In the genomic region with DNA sequence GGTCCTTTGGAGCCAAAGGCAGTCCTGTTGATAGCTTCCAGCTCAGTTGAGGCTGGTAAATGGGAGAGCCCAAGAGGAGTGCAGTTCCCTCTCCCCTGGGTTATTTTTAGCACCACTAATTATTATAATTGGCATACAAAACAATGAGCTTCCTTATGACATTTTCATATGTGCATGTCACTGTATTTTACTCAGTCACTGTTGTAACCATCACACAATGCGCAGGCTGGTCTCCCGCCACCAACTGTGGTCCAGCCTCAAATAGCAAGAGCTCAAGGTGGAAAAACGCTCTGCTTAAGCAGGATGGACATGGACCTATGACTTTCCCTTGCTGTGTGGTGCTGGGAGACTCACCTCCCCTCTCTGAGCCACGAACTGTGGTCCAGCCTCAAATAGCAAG, we compare ENCODE assay signal across 10 mouse cellular contexts. TPM values are rescaled to one million over a fixed set of nuclear protein-coding genes. Genes with fewer than 3 reads are reported as not detected.
DNase-seq lines count a peak whose midpoint lies in the region; ATAC-seq and TF ChIP-seq lines count a peak whose summit lies in the region.
"Had no signal": no experiment of that assay in that cellular context is flagged by ENCODE, and none has a peak within 500 bp of the region (broad histone marks: within the 10 kb centered on the region; RNA-seq: fewer than 3 reads in every experiment).

No protein-coding gene starts in this region.

- peaks cover 8% of the 10 kb centered on the region for H3K4me1 ChIP-seq in heart, postnatal 0 days (ENCODE audit: control insufficient read depth, insufficient read depth)
- peaks cover 27% of the 10 kb centered on the region for H3K4me1 ChIP-seq in embryonic facial prominence, embryonic 13.5 days
- H3K4me1 ChIP-seq in forebrain, postnatal 0 days (ENCODE audit: insufficient read depth) = peaks cover 9% of the 10 kb centered on the region; the same call in 1 of the 2 replicates
- peaks cover 31% of the 10 kb centered on the region for H3K4me1 ChIP-seq in midbrain, embryonic 13.5 days (replicated peaks)

- ATAC-seq in heart, postnatal 0 days (ENCODE audit: insufficient read depth, low read depth) = no peak; the same call in 1 of the 2 replicates
- no peak for ATAC-seq in embryonic facial prominence, embryonic 13.5 days (ENCODE audit: insufficient number of reproducible peaks, insufficient read depth, low FRiP score, low TSS enrichment, low read depth)
- peak; percentile 59 for ATAC-seq in forebrain, postnatal 0 days
- ATAC-seq in midbrain, embryonic 13.5 days = peak; percentile 21; the same call in 1 of the 2 replicates

- H3K4me3 ChIP-seq in heart, postnatal 0 days (ENCODE audit: low read depth, low read length) = no peak overlapping the region
- no peak overlapping the region for H3K4me3 ChIP-seq in embryonic facial prominence, embryonic 13.5 days
- no peak overlapping the region for H3K4me3 ChIP-seq in forebrain, postnatal 0 days (ENCODE audit: low read depth, low read length)
- no peak overlapping the region for H3K4me3 ChIP-seq in midbrain, embryonic 13.5 days (replicated peaks)

- DNase-seq in heart, postnatal 0 days (ENCODE audit: low spot score) = no peak
- DNase-seq in heart, postnatal 14 days = no peak
- no peak for DNase-seq in forebrain, postnatal 0 days
- no peak for DNase-seq in right cerebral cortex, postnatal 10 days (ENCODE audit: low spot score in 2 of 2)
- no peak for DNase-seq in frontal cortex, postnatal 25 days (ENCODE audit: low spot score in 2 of 2)
- DNase-seq in cerebellum, adult 11 months = no peak
- DNase-seq: gastrocnemius, postnatal 14 days; left cerebral cortex, postnatal 4 days had no signal

- no peak overlapping the region for H3K4me2 ChIP-seq in heart, postnatal 0 days (ENCODE audit: low read depth, low read length)
- H3K4me2 ChIP-seq in embryonic facial prominence, embryonic 13.5 days = peak overlapping the region; percentile 46
- H3K4me2 ChIP-seq in forebrain, postnatal 0 days (ENCODE audit: low read depth) = no peak overlapping the region
- H3K4me2 ChIP-seq in midbrain, embryonic 13.5 days (replicated peaks) = no peak overlapping the region

- WGBS in heart, postnatal 0 days = 83% methylated on average over 4 of the region's 4 CpGs
- whole genome bisulfite sequencing in embryonic facial prominence, embryonic 13.5 days = 75% methylated on average over 4 of the region's 4 CpGs
- 76% methylated on average over 4 of the region's 4 CpGs for WGBS in forebrain, postnatal 0 days
- WGBS in midbrain, embryonic 13.5 days = 81% methylated on average over 4 of the region's 4 CpGs

- intact Hi-C loops in heart, postnatal 14 days (cut with DNase I) = no loop called here

- no peak for TF ChIP-seq EP300 in heart, postnatal 0 days (IDR thresholded peaks at IDR 0.05; ENCODE audit: low read depth)

- no peak for TF ChIP-seq CTCF in heart, postnatal 0 days (IDR thresholded peaks at IDR 0.05; ENCODE audit: low read depth)
- TF ChIP-seq CTCF in forebrain, postnatal 0 days (IDR thresholded peaks at IDR 0.05; ENCODE audit: low read depth) = no peak

- no peaks in the 10 kb centered on the region for H3K27me3 ChIP-seq in heart, postnatal 0 days (ENCODE audit: control insufficient read depth, insufficient read depth, low read length)
- no peaks in the 10 kb centered on the region; the same call in 1 of the 2 replicates for H3K27me3 ChIP-seq in embryonic facial prominence, embryonic 13.5 days
- H3K27me3 ChIP-seq in forebrain, postnatal 0 days (ENCODE audit: insufficient read depth, low read length) = no peaks in the 10 kb centered on the region
- peaks cover 14% of the 10 kb centered on the region; the same call in 1 of the 2 replicates for H3K27me3 ChIP-seq in midbrain, embryonic 13.5 days

- H3K9ac ChIP-seq in heart, postnatal 0 days (replicated peaks; ENCODE audit: low read depth, low read length) = 0 out of 2 replicates have a peak overlapping the region, but pooled peaks have one; percentile 1
- peak overlapping the region; percentile 63; the same call in 1 of the 2 replicates for H3K9ac ChIP-seq in embryonic facial prominence, embryonic 13.5 days
- 0 out of 2 replicates have a peak overlapping the region, but pooled peaks have one; percentile 33 for H3K9ac ChIP-seq in forebrain, postnatal 0 days
- H3K9ac ChIP-seq in midbrain, embryonic 13.5 days (replicated peaks) = peak overlapping the region; percentile 40; the same call in 1 of the 2 replicates

- 0 out of 2 replicates have a peak overlapping the region, but pooled peaks have one; percentile 36 for H3K27ac ChIP-seq in heart, postnatal 0 days (ENCODE audit: low read depth)
- H3K27ac ChIP-seq in embryonic facial prominence, embryonic 13.5 days = peak overlapping the region; percentile 73
- no peak overlapping the region for H3K27ac ChIP-seq in forebrain, postnatal 0 days (ENCODE audit: low read depth, low read length)
- peak overlapping the region; percentile 65 for H3K27ac ChIP-seq in midbrain, embryonic 13.5 days

- H3K36me3 ChIP-seq in heart, postnatal 0 days (replicated peaks; ENCODE audit: control insufficient read depth, insufficient read depth, low read length) = no peaks in the 10 kb centered on the region
- no peaks in the 10 kb centered on the region for H3K36me3 ChIP-seq in embryonic facial prominence, embryonic 13.5 days
- H3K36me3 ChIP-seq in forebrain, postnatal 0 days (ENCODE audit: insufficient read depth) = no peaks in the 10 kb centered on the region
- H3K36me3 ChIP-seq in midbrain, embryonic 13.5 days = no peaks in the 10 kb centered on the region

- H3K9me3 ChIP-seq in heart, postnatal 0 days (replicated peaks; ENCODE audit: control insufficient read depth, low read length) = no peaks in the 10 kb centered on the region
- no peaks in the 10 kb centered on the region for H3K9me3 ChIP-seq in embryonic facial prominence, embryonic 13.5 days
- H3K9me3 ChIP-seq in forebrain, postnatal 0 days (ENCODE audit: low read length) = no peaks in the 10 kb centered on the region
- no peaks in the 10 kb centered on the region for H3K9me3 ChIP-seq in midbrain, embryonic 13.5 days

RNA-seq across cellular contexts. Expression of a gene that starts 18.3 kb away (rescaled TPM):
- total RNA-seq in heart, postnatal 0 days (2014; rRNA removed; ENCODE audit: low replicate concordance) = 1.9 and 3.7 TPM in 2 replicates
- polyA plus RNA-seq in heart, postnatal 0 days (2015; fragmentation: Nextera tagmentation; extraction: Ambion mirVana) = 0.46 and 0.48 TPM in 2 replicates
- 1 to 10 TPM; 1.1 to 1.5 TPM for total RNA-seq in heart, postnatal 14 days (2021)
- 0.22 and 0.56 TPM in 2 replicates for polyA plus RNA-seq in embryonic facial prominence, embryonic 13.5 days (2015; fragmentation: Nextera tagmentation; extraction: Ambion mirVana)
- 3.8 and 6.0 TPM in 2 replicates for total RNA-seq in forebrain, postnatal 0 days (2014; rRNA removed)
- polyA plus RNA-seq in forebrain, postnatal 0 days (2015; fragmentation: Nextera tagmentation; extraction: Ambion mirVana) = 1.5 and 2.7 TPM in 2 replicates
- polyA plus RNA-seq in midbrain, embryonic 13.5 days (2015; fragmentation: Nextera tagmentation; extraction: Ambion mirVana) = 8.5 and 10.3 TPM in 2 replicates

RNA-seq across cellular contexts. Expression of a gene that starts 54.1 kb away (rescaled TPM):
- 6.7 and 8.4 TPM in 2 replicates for total RNA-seq in heart, postnatal 0 days (2014; rRNA removed; ENCODE audit: low replicate concordance)
- polyA plus RNA-seq in heart, postnatal 0 days (2015; fragmentation: Nextera tagmentation; extraction: Ambion mirVana) = 11.4 and 11.5 TPM in 2 replicates
- total RNA-seq in heart, postnatal 14 days (2021) = 10 to 100 TPM; 19.2 to 20.3 TPM
- 35.3 and 38.7 TPM in 2 replicates for polyA plus RNA-seq in embryonic facial prominence, embryonic 13.5 days (2015; fragmentation: Nextera tagmentation; extraction: Ambion mirVana)
- total RNA-seq in forebrain, postnatal 0 days (2014; rRNA removed) = 101 and 138 TPM in 2 replicates
- 83.5 and 99.9 TPM in 2 replicates for polyA plus RNA-seq in forebrain, postnatal 0 days (2015; fragmentation: Nextera tagmentation; extraction: Ambion mirVana)
- 118 and 123 TPM in 2 replicates for polyA plus RNA-seq in midbrain, embryonic 13.5 days (2015; fragmentation: Nextera tagmentation; extraction: Ambion mirVana)

Comparison
In these comparisons a context has a peak if more than half of its experiments do, and no peak if none do; other contexts are left out.
1. ATAC-seq: peak in forebrain, postnatal 0 days (single experiment) and midbrain, embryonic 13.5 days (single experiment); none in heart, postnatal 0 days (single experiment) and embryonic facial prominence, embryonic 13.5 days (single experiment).
2. H3K9ac ChIP-seq: peak in every context shown above with its lines; median percentile 63 in embryonic facial prominence, embryonic 13.5 days; 40 in midbrain, embryonic 13.5 days; 33 in forebrain, postnatal 0 days; 1 in heart, postnatal 0 days.